Mouse (Mus musculus) neural tube, embryonic 11.5 days (tissue): ENCODE results near the gene Scn7a. TPM values are rescaled to one million over a fixed set of nuclear protein-coding genes. Genes with fewer than 3 reads are reported as not detected.

Experiments
- ATAC-seq: fragments of 200-750 bp; cut with Nextera tagmentation; 2 replicates; pipeline ENCODE4 v1.8.0; 2017; ENCODE audit warnings: moderate number of reproducible peaks, mild to moderate bottlenecking, moderate TSS enrichment, moderate library complexity; ENCODE audit not compliant: insufficient read depth, low FRiP score, low TSS enrichment
- DNase-seq: peaks from one replicate; pipeline ENCODE4 v3.0.0-alpha.2; 2015; ENCODE audit warnings: low spot score
- H3K27ac ChIP-seq: fragments of 300-500 bp; sonication (generic); 2 replicates; pipeline ENCODE4 v1.5.1; 2014; ENCODE audit warnings: low read depth, mild to moderate bottlenecking, low read length
- H3K27me3 ChIP-seq: fragments of 300-500 bp; sonication (generic); 2 replicates; pipeline ENCODE4 v1.6.1; 2014; ENCODE audit warnings: mild to moderate bottlenecking, low read length, mixed read lengths; ENCODE audit not compliant: control insufficient read depth, insufficient read depth
- H3K36me3 ChIP-seq: fragments of 300-500 bp; sonication (generic); 2 replicates; pipeline ENCODE4 v1.6.1; 2014; ENCODE audit warnings: mild to moderate bottlenecking, low read length, moderate library complexity, mixed read lengths; ENCODE audit not compliant: control insufficient read depth, insufficient read depth
- H3K4me1 ChIP-seq: fragments of 300-500 bp; sonication (generic); 2 replicates; pipeline ENCODE4 v1.6.1; 2014; ENCODE audit warnings: low read length, mixed read lengths; ENCODE audit not compliant: control insufficient read depth, insufficient read depth
- H3K4me2 ChIP-seq: fragments of 300-500 bp; sonication (generic); 2 replicates; pipeline ENCODE4 v1.6.1; 2014; ENCODE audit warnings: low read depth, mild to moderate bottlenecking, moderate library complexity
- H3K4me3 ChIP-seq: fragments of 300-500 bp; sonication (generic); 2 replicates; pipeline ENCODE4 v1.5.1; 2014; ENCODE audit warnings: low read depth, low read length
- H3K9ac ChIP-seq: fragments of 300-500 bp; sonication (generic); 2 replicates; pipeline ENCODE4 v1.6.1; 2014; ENCODE audit warnings: mild to moderate bottlenecking, low read length
- H3K9me3 ChIP-seq: fragments of 300-500 bp; sonication (generic); 2 replicates; pipeline ENCODE4 v1.6.1; 2016; ENCODE audit warnings: low read length; ENCODE audit not compliant: control insufficient read depth
- WGBS: fragments of 180-500 bp; shearing (Covaris S2); extraction: QIAGEN DNeasy Blood & Tissue Kit; methylation state at CpG from one replicate; pipeline ENCODE4 v1.1.7; 2014; 5-methylcytosine and 5-hydroxymethylcytosine counted together
- polyA plus RNA-seq: library from polyadenylated mRNA; unstranded; fragments of >200 nt; fragmentation: Nextera tagmentation; extraction: Ambion mirVana; gene quantifications from 2 replicates; pipeline ENCODE4 v1.2.1, GENCODE M21; 2014

Scn7a gene
- polyA plus RNA-seq, 1 experiment from 2014 or later: 1.4 TPM

- Histone ChIP-seq H3K4me1 (no peaks in the 10 kb centered on the region), H3K4me2 (no peak overlapping the region), H3K9ac (no peak overlapping the region), H3K27ac (no peak overlapping the region), H3K4me3 (no peak overlapping the region), H3K27me3 (no peaks in the 10 kb centered on the region), H3K9me3 (no peaks in the 10 kb centered on the region), H3K36me3 (no peaks in the 10 kb centered on the region)
- ATAC-seq (no peak), DNase-seq (no peak)
Observed at GRCm38 (mm10) chr2:66762905-66763304, 21.8 kb downstream of the Scn7a start.

- no peak for DNase-seq
- 93% methylated on average over 3 of the region's 3 CpGs for WGBS
- H3K4me2 ChIP-seq: no peak overlapping the region
- H3K4me1 ChIP-seq: no peaks in the 10 kb centered on the region
- H3K27me3 ChIP-seq: no peaks in the 10 kb centered on the region
- no peaks in the 10 kb centered on the region for H3K9me3 ChIP-seq
- ATAC-seq: no peak
- H3K27ac ChIP-seq: no peak overlapping the region
- H3K9ac ChIP-seq: no peak overlapping the region
- H3K4me3 ChIP-seq: no peak overlapping the region
- no peaks in the 10 kb centered on the region for H3K36me3 ChIP-seq
Observed at GRCm38 (mm10) chr2:66728002-66728401, 56.7 kb downstream of the Scn7a start.

- DNase-seq (no peak), ATAC-seq (no peak)
- Histone ChIP-seq H3K36me3 (no peaks in the 10 kb centered on the region), H3K4me2 (no peak overlapping the region), H3K27ac (no peak overlapping the region), H3K4me1 (no peaks in the 10 kb centered on the region), H3K27me3 (no peaks in the 10 kb centered on the region), H3K9me3 (no peaks in the 10 kb centered on the region), H3K4me3 (no peak overlapping the region), H3K9ac (no peak overlapping the region)
Observed at GRCm38 (mm10) chr2:66727585-66727974, 57.1 kb downstream of the Scn7a start.

- DNase-seq: no peak
- H3K9ac ChIP-seq: no peak overlapping the region
- no peak overlapping the region for H3K4me2 ChIP-seq
- ATAC-seq: no peak
- H3K27ac ChIP-seq: no peak overlapping the region
- no peak overlapping the region for H3K4me3 ChIP-seq
- WGBS: 66% methylated on average over 2 of the region's 2 CpGs
- no peaks in the 10 kb centered on the region for H3K9me3 ChIP-seq
- H3K27me3 ChIP-seq: no peaks in the 10 kb centered on the region
- H3K4me1 ChIP-seq: no peaks in the 10 kb centered on the region
- H3K36me3 ChIP-seq: no peaks in the 10 kb centered on the region
Observed at GRCm38 (mm10) chr2:66726878-66727584, 57.7 kb downstream of the Scn7a start.

GRCm38 (mm10) chr2:66712071-66712470 lies 72.6 kb downstream of the Scn7a start:
- Histone ChIP-seq H3K4me2 (no peak overlapping the region), H3K9ac (no peak overlapping the region), H3K27ac (no peak overlapping the region), H3K4me1 (no peaks in the 10 kb centered on the region), H3K27me3 (no peaks in the 10 kb centered on the region), H3K36me3 (no peaks in the 10 kb centered on the region), H3K4me3 (no peak overlapping the region), H3K9me3 (no peaks in the 10 kb centered on the region)
- ATAC-seq (no peak), DNase-seq (no peak)
- WGBS: 93% methylated on average over 2 of the region's 2 CpGs

DNA sequence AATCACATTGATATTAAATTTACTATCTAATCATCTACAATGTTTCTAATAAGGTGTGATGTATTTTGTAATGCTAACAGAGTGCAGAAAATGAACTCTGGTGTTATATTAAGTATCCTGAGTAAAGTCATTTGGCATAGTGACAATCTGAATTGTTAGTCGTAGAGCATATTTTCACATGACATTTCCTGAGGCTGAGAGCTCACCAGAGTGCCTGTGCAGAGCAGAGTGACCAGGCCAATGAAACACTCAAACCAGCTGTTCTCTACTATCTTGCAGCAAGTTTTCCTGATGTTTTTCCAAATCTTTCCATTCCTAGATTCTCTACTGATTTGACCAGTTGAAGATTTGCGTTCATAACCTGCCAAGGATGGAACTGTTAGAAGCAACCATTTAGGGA lies 92.4 kb downstream of the Scn7a start:
- WGBS: 90% methylated on average over 2 of the region's 2 CpGs
- Histone ChIP-seq H3K9ac (no peak overlapping the region), H3K4me1 (no peaks in the 10 kb centered on the region), H3K27me3 (no peaks in the 10 kb centered on the region), H3K4me3 (no peak overlapping the region), H3K36me3 (no peaks in the 10 kb centered on the region), H3K4me2 (no peak overlapping the region), H3K9me3 (no peaks in the 10 kb centered on the region), H3K27ac (no peak overlapping the region)
- DNase-seq (no peak), ATAC-seq (no peak)

DNA sequence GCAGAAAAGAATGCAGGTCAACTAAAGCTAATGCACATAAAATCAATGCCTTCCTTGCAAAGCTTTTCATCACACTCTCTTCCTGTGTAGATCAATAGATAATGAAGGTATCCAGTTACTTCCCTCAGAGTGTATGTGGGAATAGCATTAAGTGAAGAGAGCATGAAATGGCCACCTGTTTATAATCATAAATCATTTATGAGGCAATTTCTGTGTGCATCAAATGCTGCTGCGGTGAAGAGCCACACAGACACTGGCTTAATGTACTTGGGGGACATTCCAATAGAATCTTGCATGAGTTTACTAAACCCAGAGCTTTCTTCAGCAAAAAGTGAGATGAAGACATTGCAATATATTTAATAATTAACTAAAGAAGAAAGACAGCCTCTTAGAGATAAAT lies 122.7 kb downstream of the Scn7a start:
- Histone ChIP-seq H3K36me3 (no peaks in the 10 kb centered on the region), H3K4me1 (no peaks in the 10 kb centered on the region), H3K9me3 (no peaks in the 10 kb centered on the region), H3K9ac (no peak overlapping the region), H3K27me3 (no peaks in the 10 kb centered on the region), H3K27ac (no peak overlapping the region), H3K4me3 (no peak overlapping the region), H3K4me2 (no peak overlapping the region)
- DNase-seq (no peak), ATAC-seq (no peak)
- 70% methylated on average over 1 of the region's 1 CpGs for WGBS

- Histone ChIP-seq H3K9ac (no peak overlapping the region), H3K4me1 (no peaks in the 10 kb centered on the region), H3K27me3 (no peaks in the 10 kb centered on the region), H3K36me3 (no peaks in the 10 kb centered on the region), H3K9me3 (no peaks in the 10 kb centered on the region), H3K27ac (no peak overlapping the region), H3K4me3 (no peak overlapping the region), H3K4me2 (no peak overlapping the region)
- ATAC-seq: no peak
- no peak for DNase-seq
- 90% methylated on average over 3 of the region's 3 CpGs for WGBS
Observed at GRCm38 (mm10) chr2:66656430-66656829, 128.3 kb downstream of the Scn7a start.

- no peak overlapping the region for H3K4me3 ChIP-seq
- 93% methylated on average over 2 of the region's 2 CpGs for WGBS
- no peak overlapping the region for H3K27ac ChIP-seq
- H3K36me3 ChIP-seq: no peaks in the 10 kb centered on the region
- no peaks in the 10 kb centered on the region for H3K27me3 ChIP-seq
- no peak overlapping the region for H3K4me2 ChIP-seq
- DNase-seq (no peak), ATAC-seq (no peak)
- no peaks in the 10 kb centered on the region for H3K4me1 ChIP-seq
- H3K9ac ChIP-seq: no peak overlapping the region
- no peaks in the 10 kb centered on the region for H3K9me3 ChIP-seq
Observed at GRCm38 (mm10) chr2:66655431-66655830, 129.3 kb downstream of the Scn7a start.
